Mouse (Mus musculus) gastrocnemius, adult 18-20 months (tissue): ENCODE measurements at regions not wholly inside any gene's neighbourhood (a gene's known extent, or its start where the extent isn't known, plus 50 kb on each side); places are given as distances from the start of the nearest gene placed in this dataset.
A peak's percentile ranks its signal among the peaks of the same experiment; 100 is the strongest.

Experiments used
- DNase-seq: peaks from one replicate; pipeline ENCODE4 v3.0.0; 2021; ENCODE audit warnings: low spot score

- DNase-seq, result no peak
Observed at GRCm38 (mm10) chr12:71622761-71623160, 208.1 kb upstream of the Daam1 start.

- DNase-seq, result peak; percentile 32
Observed at GRCm38 (mm10) chr12:71623271-71623670, 207.6 kb upstream of the Daam1 start.

- no peak for DNase-seq
Observed at GRCm38 (mm10) chr12:71624076-71624475, 206.8 kb upstream of the Daam1 start.

GRCm38 (mm10) chr12:71624676-71625075 is 206.2 kb upstream of the Daam1 start:
- no peak for DNase-seq

- DNase-seq, result no peak
Observed at GRCm38 (mm10) chr12:71625115-71625514, 205.8 kb upstream of the Daam1 start.

- DNase-seq, result peak; percentile 45
Observed at GRCm38 (mm10) chr12:71626801-71627200, 204.1 kb upstream of the Daam1 start.

- no peak for DNase-seq
Observed at GRCm38 (mm10) chr12:71627421-71628339, 203.2 kb upstream of the Daam1 start.

- DNase-seq, result no peak
Observed at GRCm38 (mm10) chr12:71628340-71628738, 202.5 kb upstream of the Daam1 start.

- no peak for DNase-seq
Observed at GRCm38 (mm10) chr12:71628796-71629195, 202.1 kb upstream of the Daam1 start.

- DNase-seq, result no peak
Observed at GRCm38 (mm10) chr12:71630386-71630785, 200.5 kb upstream of the Daam1 start.

GRCm38 (mm10) chr12:71636300-71636699 is 194.6 kb upstream of the Daam1 start:
- no peak for DNase-seq

- DNase-seq, result no peak
Observed at GRCm38 (mm10) chr12:71637248-71637647, 193.6 kb upstream of the Daam1 start.

- DNase-seq, result no peak
Observed at GRCm38 (mm10) chr12:71638246-71638645, 192.6 kb upstream of the Daam1 start.

GRCm38 (mm10) chr12:71640058-71640501 is 190.8 kb upstream of the Daam1 start:
- DNase-seq, result no peak

GRCm38 (mm10) chr12:71641486-71641885 is 189.4 kb upstream of the Daam1 start:
- DNase-seq, result no peak

GRCm38 (mm10) chr12:71642797-71643337 is 188.0 kb upstream of the Daam1 start:
- no peak for DNase-seq

- DNase-seq, result no peak
Observed at GRCm38 (mm10) chr12:71651251-71651650, 179.6 kb upstream of the Daam1 start.

GRCm38 (mm10) chr12:71693346-71694038 is 137.4 kb upstream of the Daam1 start:
- peak; percentile 3 for DNase-seq

- DNase-seq, result peak; percentile 27
Observed at GRCm38 (mm10) chr12:71701753-71702152, 129.1 kb upstream of the Daam1 start.

- DNase-seq, result no peak
Observed at GRCm38 (mm10) chr12:71702181-71702580, 128.7 kb upstream of the Daam1 start.

GRCm38 (mm10) chr12:71703146-71703902 is 127.6 kb upstream of the Daam1 start:
- DNase-seq, result no peak

- DNase-seq, result no peak
Observed at GRCm38 (mm10) chr12:71704431-71704830, 126.4 kb upstream of the Daam1 start.
